Mouse (Mus musculus): ENCODE measurements around the gene Cfap43. TPM values are rescaled to one million over a fixed set of nuclear protein-coding genes. Genes with fewer than 3 reads are reported as not detected.

Gene Cfap43
- polyA plus RNA-seq, 1 experiment from 2014 or later: 0.21 TPM

- POLR2A ChIA-PET: no interaction called here
- TF ChIP-seq CTCF (IDR thresholded peaks at IDR 0.05): no peak
- CTCF ChIA-PET: no interaction called here
- no peak for ATAC-seq
- no peak for DNase-seq (ENCODE audit: low read depth, low spot score)
- in situ Hi-C loops (cut with MboI; ENCODE audit: low pct_unique_long_range_greater_than_20kb): no loop called here
- peaks cover 5% of the 10 kb centered on the region for H3K27me3 ChIP-seq
These were observed 222.7 kb downstream of the Cfap43 start for GRCm38 (mm10) chr19:47696411-47696810.

- in situ Hi-C loops (cut with MboI; ENCODE audit: low pct_unique_long_range_greater_than_20kb): no loop called here
- POLR2A ChIA-PET: no interaction called here
- H3K27me3 ChIP-seq: peaks cover 8% of the 10 kb centered on the region
- no peak for DNase-seq (ENCODE audit: low read depth, low spot score)
- no peak for TF ChIP-seq CTCF (IDR thresholded peaks at IDR 0.05)
- CTCF ChIA-PET: no interaction called here
- no peak for ATAC-seq
These were observed 223.4 kb downstream of the Cfap43 start for GRCm38 (mm10) chr19:47695725-47696124.

GRCm38 (mm10) chr19:47691994-47692393 is 227.1 kb downstream of the Cfap43 start, which contains the start of gene Col17a1:
Gene Col17a1 (minus strand): TSS chr19:47692094.
- no peak for TF ChIP-seq CTCF (IDR thresholded peaks at IDR 0.05)
- no peak for DNase-seq (ENCODE audit: low read depth, low spot score)
- ChIA-PET POLR2A (no interaction called here), CTCF (interaction anchor here (0.9 to 1.1 kb wide), 2 partner anchors 12 to 49 kb away, joined by 3 read pairs; no protein-coding TSS in a partner anchor)
- H3K27me3 ChIP-seq: peaks cover 22% of the 10 kb centered on the region
- ATAC-seq: no peak
- in situ Hi-C loops (cut with MboI; ENCODE audit: low pct_unique_long_range_greater_than_20kb): no loop called here

- peaks cover 26% of the 10 kb centered on the region for H3K27me3 ChIP-seq
- ATAC-seq (no peak), DNase-seq (ENCODE audit: low read depth, low spot score) (no peak)
- ChIA-PET CTCF (no interaction called here), POLR2A (interaction anchor here (1.0 kb wide), 1 partner anchor 41 kb away, joined by 3 read pairs; no protein-coding TSS in a partner anchor)
- in situ Hi-C loops (cut with MboI; ENCODE audit: low pct_unique_long_range_greater_than_20kb): no loop called here
- TF ChIP-seq CTCF (IDR thresholded peaks at IDR 0.05): no peak
These were observed 229.5 kb downstream of the Cfap43 start for GRCm38 (mm10) chr19:47689592-47689991.

Other genes with a start within 250 kb of the Cfap43 start
- gene Col17a1, start 227.2 kb downstream of the Cfap43 start, polyA plus RNA-seq (2021): 0.03 TPM
- gene Sfr1, start 187.6 kb downstream of the Cfap43 start, polyA plus RNA-seq (2021): 130 TPM
- gene Gsto1, start 64.3 kb downstream of the Cfap43 start, polyA plus RNA-seq (2021): 86.5 TPM
- 2.0 TPM for gene Gsto2, start 53.8 kb downstream of the Cfap43 start, polyA plus RNA-seq (2021)
- 16.8 TPM for gene Itprip, start within 50 bp of the Cfap43 start, polyA plus RNA-seq (2021)
- gene Cfap58, start 18.4 kb upstream of the Cfap43 start, polyA plus RNA-seq (2021): not detected